Mouse (Mus musculus): ENCODE data around the gene Gucy2g.

Gene Gucy2g

DNA sequence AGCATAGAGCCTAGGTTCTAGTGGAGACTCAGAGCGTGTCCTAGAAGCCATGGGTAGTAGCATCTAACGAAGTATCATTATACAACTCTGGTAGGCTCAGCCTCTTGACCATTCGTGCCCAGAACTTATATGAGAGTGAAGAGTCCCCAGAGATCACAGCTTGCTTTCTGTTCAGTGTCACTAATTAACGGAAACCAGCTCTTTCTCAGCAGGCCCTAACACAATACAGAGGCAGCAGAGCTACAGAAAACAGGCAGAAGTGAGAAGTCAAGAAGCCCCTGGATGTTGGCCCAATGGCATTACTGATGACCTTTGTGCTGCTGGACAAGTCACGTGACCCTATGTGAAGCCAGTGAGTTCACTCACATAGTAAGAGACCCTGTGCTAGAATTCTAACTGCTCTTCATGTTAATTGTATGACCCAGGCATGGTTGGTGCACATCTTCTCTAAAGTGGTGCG is at the start of gene Gucy2g:
TSS of gene Gucy2g (minus strand) at position 51 of the 460 bp plus-strand sequence.
- no peak for DNase-seq

DNA sequence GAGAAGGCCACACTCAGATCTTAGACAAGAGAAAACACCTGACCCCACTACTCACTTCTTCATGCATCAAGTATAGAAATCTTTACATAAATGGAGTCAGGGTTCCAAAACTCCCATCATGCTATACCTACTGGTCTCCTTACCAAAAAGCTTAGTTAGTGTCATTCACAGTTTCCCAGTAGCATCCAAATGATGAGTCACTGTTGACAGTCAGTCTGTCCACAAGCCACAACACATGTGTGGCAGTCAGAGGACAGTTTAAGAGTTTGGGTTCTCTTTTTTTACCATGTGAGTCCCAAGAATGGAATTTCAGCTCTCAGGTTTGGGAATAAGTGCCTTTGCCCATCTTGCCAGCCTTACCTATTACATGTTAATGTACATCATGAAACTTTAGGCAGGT is 47.9 kb upstream of the Gucy2g start:
- DNase-seq: no peak

DNA sequence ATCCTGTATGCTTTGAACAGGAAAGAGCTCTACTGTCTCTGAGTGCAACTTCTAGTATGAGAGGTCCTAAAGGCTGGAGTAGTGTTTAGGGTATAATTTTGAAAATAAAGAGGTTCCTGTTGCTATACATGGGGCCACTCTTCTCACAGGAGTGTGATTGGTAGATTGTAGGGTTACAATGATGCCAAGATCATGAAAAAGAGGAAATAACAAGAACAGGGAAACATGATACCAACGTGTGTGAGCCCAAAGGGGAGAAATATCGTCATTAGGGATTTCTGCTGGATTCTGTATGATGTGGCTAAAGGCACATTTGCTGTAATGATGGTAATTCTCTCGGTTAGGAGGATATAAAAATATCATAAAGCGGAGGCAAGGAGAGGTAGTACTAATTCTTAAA is 45.0 kb upstream of the Gucy2g start:
- DNase-seq: no peak

DNA sequence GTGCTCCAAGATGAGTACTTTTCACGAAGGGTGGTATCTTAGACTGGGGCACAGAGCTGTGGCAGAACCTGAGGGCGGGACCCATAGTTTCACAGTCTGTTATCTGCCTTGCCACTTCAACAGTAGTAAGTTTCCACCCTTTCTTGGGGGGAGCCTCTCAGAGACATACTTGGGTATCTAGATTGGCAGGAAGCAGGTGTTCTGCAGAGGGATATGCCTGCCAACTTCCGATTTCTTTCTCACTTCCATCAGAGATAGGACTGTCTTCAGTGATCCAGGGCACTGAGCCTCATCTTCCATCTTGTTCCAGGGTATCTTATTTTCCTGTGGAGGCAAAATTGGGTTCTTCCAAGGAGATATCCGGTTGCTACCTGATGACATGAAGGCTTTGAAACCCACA is 43.1 kb upstream of the Gucy2g start:
- no peak for DNase-seq

DNA sequence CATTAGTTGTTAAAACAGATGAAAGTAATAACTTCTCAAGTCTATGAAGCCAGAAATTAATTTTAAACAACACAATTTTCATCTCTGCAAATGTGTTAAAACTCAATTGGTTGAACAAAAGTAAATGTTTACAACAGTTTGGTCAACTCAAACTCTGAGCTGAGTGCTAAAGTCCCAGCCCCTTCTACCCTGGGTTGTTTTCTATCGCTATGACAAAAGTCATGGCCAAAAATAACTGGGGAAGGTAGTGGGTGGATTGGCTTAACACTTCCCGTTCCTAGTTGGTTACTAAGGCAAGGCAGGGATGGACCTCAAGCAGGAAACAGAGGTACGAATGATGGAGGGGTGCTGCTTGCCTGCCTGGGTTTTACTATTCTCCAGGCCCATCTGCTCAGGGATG is 35.7 kb upstream of the Gucy2g start:
- DNase-seq: no peak

DNA sequence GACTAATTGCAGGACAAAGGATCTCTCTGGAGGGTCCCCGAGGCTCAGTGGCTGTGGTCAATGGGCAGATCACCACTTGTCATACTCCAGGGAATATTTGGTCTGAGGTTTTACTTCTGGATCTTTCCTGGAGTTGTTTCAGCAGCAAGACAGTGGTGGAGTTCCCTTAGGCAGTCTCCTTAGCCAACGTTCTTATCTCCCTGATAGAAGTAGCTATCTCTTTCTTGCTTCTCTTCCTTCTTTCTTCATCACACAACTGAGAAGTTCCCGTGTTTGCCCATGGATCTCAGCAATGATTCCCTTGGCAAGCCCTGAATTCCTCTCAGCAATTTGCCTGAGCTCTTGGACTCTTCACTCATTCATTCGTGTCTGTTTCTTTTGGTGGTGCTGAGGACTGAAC is 35.1 kb upstream of the Gucy2g start:
- no peak for DNase-seq

DNA sequence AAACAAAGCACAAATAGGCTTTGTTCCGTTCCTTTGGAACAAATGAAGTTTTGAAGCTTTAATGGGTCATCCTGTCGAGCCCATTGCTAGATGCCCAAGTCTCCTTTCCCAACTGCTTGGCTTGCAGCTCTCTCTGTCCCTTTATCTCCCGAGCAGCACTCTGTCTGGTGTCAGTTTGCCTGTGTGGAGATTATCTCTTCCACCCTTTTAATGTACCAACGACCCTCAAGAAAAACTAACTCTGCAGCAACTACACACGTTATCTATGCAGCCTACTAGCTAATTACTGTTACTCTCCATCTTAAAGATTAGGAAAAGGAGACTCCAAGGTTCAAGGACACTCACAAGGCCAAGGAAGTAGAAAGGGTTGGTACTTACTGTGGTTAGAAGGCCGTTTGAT is 32.3 kb upstream of the Gucy2g start:
- no peak for DNase-seq

DNA sequence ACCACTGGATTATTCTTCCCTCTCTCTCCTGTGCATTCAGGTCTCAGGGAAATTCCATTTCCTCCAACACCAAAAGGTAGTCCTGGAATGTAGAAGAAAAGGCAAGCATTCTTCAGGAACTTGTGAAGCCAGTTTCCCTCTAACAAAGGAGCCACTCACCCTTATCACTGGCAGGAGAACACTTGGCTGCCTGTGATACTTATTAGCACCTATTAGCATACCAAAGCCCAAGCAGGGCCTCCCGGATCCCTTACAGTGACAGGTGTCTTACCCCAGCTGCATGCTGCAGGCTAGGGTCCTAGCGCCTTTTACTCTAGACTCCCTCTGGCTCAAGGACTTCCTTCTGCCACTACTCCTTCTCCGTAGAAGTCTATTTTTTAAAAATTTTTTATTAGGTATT is 30.4 kb upstream of the Gucy2g start:
- DNase-seq: no peak

DNA sequence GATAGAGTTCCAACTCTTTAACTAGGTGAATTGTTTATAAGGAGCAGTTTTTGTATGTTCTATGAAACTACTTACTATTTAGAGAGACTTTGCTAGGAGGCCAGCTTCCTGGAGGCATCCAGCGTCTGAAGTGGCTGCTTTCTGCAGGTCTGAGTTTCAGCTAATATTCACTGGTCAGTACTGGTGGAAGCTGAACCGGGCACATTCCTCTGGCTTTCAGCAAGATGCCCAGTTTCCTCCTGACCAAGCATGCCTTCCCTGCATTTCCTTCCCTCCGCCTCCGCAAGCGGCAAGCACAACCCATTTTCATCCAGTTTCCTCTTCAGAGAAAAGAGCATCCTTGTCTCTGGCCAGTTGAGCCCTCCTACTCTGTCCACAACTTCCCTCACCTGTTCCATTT is 28.0 kb upstream of the Gucy2g start:
- DNase-seq: no peak

DNA sequence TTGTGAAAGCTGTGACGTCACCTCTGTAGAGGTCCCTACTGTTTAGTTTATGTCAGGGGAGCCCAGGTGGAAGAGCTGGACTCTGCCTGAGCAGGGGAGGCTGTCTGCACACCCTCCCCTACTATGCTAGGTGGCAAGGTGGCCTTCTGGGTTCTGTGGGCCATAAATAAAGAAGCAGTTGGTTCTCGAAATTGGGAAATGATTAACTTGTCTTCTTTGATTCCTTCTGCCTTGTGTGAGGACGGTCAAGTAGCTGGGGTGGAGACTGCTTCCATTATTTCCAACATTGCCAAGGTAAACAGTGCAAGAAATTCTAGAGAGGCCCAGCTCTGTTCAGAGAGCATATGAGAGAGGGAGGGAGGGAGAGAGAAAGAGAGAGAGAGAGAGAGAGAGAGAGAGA is 27.1 kb upstream of the Gucy2g start:
- DNase-seq: no peak

DNA sequence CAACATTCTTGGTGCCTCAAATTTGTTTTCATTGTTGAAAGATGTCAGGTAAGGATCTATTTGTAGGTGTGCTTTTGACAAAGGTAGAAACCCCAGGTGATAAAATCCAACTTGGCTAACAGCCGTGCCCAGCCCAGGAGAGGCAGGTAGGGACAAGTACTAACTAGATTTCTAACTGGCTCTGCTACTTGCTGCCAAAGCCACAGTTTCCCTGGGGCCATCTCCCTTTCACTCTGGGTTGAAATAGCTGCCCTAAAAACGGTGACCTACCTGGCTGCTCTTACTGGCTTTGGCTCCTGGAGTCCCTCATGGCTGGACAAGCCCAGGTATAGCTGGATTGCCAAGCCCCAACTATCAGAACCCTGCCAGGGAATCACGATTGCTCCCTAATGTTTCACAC is 25.8 kb upstream of the Gucy2g start:
- no peak for DNase-seq

DNA sequence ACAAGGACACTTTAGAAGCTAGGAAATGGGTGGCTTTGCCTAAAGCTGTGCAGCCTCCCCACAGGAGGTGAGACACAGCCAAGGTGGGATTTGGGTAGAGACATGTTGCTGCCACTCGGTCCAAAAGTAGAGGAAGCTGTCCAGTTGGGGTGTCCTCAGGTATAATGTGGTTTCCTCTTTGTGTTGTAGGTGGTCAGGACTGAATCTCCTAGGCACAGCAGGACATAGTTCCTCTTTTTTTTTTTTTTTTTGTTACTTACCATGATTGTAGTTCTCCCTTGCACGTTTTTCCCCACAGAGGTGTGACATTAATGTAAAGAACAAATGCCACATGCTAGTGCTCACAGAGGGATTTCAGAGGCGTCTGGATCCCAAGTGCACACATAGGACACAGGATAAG is 24.2 kb upstream of the Gucy2g start:
- no peak for DNase-seq

DNA sequence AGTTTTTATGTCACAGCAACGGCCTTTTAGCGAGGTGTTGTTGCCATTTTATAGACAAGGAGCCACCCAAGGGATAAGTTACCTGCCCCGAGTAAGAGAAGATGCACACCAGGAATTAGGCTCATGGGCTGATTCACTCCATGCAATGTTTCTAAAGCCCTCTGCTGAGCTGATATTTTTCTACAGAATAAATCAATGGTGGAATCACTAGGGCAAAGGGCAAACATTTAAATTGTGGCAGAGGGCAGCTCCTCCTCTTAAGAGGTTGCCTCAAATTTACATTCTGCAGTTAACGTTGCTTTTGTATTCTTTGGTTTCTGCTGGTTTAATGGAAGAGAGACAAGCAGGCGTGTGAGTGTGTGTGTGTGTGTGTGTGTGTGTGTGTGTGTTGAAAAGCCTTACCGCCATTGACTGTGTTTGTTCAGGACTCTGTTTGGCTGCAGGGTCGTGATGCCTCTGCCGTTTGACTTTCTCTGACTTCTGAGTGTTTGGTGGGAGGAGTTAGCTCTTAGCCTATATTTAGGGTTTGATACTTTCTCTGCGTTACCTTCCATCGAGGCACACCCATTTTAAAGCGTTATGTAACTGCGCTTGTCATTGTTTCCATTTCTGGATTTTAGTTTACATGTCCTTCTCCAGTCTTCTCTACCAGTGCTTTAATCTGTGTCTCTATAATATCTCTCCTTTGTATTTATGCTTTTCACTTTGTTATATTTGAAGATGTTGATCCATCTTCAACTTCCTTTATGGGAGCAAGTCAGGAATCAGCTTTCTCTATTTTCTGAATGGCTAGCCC is 19.6 kb upstream of the Gucy2g start:
- no peak for DNase-seq

DNA sequence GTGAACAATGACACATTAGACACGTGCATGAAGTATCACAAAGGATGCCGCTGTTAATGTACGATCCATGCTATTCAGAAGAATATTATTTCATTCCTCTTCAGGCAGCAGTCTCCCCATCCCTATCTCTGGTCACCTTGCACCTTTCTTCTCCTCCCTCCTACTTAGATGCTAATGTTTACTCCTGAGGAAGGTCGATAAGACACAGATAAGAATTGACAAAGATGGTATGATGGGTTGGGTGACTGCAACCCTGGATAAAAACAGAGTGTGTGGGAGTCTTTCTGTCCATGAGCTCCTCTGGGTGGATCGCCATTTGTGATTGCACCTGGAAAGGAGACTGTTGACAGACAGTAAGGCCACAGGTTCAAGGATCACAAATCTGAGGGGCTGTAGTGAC is 17.5 kb upstream of the Gucy2g start:
- DNase-seq: no peak

DNA sequence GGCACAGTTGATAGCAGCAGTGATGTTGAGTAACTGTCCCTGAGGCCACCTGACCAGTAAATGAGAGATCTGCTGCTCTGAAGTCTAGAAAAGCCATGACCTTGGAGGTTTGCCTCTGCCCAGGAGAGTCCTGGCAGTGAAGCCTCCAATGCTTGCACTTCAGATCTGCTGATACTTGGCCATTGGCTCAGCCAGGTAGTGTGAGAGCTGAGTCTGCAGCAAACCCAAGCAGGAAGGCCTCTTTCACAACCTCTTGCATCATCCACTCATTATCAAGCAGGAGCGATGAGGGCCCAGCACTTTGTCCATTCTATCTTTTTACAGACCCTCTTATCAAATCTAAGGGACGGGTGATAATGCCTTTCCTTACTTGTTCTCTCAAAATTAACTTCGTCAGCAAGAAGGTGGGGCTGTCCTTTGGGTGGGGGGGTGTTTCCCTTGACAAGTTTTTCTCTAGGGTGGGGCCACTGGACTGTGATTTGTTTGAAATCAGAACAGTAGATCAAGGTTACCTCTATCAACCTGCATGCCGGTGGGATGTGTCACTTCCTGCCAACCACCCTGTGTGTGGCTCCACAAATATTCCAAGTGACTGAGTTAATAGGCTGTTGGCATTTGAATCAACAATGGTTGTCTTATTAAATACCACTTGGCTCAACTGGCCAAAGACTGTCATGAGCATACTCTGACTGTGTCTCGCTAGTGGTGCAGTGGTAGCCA is 16.8 kb upstream of the Gucy2g start:
- DNase-seq: no peak

DNA sequence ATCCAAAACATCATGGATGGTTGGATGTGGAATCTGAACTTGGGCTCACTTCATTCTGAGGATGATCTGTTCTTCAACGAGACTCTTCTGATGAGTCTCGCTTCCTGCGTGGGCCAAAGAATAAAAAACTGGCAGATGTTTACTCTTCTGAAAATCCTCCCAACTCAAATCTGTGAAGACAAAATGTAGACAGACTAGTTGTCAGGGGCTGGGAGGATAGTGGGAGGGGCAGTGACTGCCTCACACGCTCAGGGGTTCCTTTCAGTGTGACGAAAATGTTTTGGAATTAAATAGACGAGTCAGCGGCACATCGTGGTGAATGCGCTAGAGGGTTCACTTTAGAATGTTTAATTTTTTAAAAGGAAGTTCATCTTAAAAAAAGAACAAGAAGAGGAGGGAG is 15.1 kb upstream of the Gucy2g start:
- DNase-seq: no peak

DNA sequence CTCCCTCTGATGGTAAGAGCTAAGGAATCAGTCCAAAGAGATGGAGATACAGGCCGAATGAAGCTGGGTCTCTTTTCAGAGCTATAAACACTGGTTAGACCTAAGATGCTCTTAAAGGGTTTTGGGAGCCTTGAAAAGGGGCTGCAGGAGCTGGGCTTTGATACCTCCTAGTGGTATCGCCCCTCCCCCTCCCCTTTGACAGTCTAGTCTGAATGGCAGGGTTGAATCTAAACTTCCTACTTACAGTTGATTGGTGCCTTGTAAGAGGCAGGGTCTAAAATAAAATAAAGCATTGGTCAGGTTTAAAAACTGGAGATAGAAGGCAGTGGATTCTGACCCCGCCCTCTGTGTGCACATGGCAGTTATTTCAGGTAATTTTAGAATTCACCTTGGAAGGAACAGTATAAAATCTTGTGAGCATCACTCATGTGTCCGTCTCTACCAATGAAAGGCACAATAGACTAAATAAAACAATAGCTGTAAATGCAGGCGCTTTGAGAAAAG is 13.5 kb upstream of the Gucy2g start:
- DNase-seq: peak; percentile 68

DNA sequence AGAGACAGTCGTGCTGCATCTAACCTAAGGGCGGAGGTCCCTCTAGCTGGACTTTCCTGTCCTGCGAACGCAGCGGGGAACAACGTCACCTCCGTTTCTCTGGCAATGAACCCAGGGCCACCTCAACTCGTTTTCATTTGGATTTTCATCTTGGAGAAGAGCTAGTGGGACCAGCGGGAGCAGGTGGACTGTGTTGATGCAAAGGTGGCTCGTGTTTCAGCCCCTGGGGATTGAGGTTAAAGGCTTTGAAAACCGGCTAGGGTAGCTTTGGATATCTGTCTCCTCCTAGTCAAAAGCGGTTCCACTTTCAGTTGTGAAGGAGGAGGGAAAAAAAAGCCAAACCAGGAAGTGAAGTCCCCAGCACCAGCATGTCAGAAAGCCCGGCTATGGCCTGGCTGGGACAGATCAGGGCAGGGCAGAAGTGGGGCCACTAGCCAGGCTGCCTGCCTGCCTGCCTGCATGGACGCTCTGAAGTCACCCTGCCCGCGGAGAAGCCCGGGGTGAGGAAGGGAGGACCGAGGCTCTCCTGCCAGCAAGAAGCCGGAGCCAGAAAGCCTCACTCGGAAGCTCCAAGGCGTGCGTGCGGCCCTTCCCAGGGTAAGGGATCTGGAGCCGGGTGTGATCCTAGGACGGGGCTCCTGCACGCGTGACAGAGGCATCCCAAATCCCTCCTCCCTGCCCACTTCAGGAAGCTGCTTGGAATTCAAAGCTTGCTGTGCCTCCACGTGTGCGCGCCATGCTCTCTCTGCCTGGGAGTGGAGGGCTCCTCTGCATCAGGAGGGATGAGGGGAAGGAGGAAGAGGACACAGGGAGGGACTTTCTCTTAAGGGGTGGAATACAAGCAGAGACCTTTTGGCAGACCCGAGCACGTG is 12.8 kb upstream of the Gucy2g start:
- peak; percentile 60 for DNase-seq

DNA sequence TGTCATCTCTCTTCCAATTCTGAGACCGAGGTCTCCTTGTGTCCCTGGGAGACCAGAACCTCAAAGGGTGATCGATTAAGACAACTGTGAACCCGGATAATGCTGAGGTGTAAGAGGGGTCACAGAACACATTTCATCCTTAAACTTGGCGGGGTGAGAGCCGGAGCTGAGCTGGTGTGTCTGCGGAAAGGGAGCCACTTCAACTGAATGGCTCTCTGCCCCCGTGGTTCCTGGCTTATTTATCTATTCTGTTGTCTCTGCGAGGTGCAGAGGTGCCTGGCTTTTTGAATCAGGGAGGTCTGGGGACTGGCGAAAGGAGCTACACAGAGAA is 12.2 kb upstream of the Gucy2g start:
- no peak for DNase-seq

DNA sequence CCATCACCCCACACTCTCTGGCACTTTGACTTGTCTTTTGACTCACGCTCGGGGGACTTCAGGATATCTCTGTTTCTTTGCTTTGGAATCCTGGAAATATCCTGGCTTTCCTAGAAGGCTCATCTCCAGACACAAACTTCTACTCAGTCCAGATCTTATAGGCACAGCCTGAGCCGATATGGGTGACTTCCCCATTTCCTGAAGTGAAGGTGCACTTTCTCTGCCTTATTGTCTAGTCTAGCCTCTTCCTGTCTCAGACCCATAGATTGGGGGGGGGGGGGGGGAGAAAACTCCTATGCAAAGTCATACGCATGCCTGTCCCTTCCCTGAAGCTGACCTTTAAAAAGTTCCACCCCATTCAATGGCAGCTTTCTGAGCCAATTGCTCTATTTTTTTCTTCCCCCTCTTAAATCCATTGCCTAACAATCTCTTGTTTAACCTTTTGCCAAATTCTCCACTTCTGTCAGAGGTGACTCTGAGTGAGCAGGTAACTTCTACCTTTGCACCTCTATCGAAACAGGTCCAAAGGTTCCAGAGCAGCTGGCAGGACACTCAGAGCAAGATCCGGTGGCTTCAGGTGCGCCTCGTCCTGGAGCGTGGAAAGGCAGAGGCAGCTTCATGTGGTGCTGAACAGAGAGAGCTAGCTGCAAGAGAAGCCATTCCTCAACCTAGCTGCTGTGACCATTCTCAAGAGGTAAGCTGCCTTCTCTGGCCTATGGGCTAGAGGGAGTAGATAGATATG is 10.5 kb upstream of the Gucy2g start, which contains the start of gene Acsl5:
TSS of gene Acsl5 (plus strand) at position 556 of the 742 bp plus-strand sequence.
- DNase-seq: no peak

DNA sequence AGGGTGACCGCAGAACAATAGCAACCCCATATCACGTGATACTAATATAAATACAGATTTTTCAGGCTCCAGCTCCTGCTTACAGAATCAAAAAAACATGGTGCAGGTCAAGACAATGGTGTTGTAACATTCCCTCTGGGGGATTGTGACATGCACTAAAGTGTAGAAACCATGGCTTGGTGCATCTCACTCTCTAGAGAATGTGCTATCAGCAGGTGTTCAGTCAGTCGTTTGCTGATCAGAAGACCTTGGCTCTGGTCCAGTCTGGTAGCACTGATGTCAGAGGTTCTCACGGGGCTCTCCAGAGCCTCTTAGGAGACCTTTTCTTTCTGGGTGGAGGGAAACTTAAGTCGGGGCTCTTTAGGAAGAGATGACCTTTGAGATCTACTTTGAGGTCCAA is 9.4 kb upstream of the Gucy2g start:
- DNase-seq: no peak

DNA sequence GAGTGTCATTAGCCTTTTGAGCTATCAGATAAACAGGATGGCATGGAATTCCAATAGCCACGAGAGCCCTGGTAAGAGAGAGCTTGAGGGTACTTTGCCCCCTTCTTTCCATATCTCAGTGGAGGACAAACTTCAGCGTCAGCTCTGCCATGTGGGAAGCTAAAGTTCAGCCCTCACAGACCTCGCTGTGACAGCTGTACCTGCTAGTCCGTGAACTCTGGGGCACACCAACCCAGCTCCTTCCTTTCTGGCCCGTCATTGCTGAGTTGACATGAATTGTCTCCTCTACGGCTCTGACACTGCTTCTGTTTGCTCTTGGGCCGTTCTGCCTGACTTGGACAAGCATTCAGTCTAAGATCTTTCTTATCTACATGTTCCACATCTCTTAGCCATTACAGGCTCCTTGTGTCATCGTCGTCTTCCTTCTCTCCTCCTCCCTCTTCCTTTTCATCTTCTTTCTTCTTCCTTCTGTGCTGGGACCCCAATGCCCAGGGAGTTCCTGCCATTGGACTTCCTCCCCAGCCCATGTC is 7.0 kb upstream of the Gucy2g start:
- no peak for DNase-seq

Measured in thymus, postnatal 25 days (tissue).